Mouse (Mus musculus): ENCODE data around the gene Mucl1. TPM values are rescaled to one million over a fixed set of nuclear protein-coding genes. Genes with fewer than 3 reads are reported as not detected.
"Not testable (repeated sequence)": the region's sequence is repeated elsewhere in the genome, so short reads cannot be mapped to it uniquely, and the experiment has no call there.

Gene Mucl1
- not detected in 2 replicates for polyA plus RNA-seq (2015; fragmentation: Nextera tagmentation; extraction: Ambion mirVana)

DNA sequence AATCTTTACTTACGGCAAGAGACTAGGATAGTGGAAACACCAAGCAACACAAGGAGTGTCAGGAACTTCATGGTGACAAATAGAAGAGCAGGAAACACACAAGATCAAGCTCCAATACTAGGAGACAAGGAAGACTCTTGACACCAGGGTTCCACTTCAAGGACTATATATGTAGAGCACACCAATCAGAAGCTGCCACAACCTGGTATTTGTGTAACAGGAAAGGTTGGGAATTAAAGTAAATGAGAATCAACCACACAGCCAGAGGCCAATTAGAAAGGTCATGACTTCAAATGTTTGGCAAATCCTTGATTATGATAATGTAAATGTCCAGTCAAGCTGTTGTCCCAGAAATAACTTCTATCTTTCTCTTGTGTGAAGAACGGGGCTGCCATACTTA lies at the start of gene Mucl1:
TSS of gene Mucl1 (minus strand) at position 101 of the 400 bp plus-strand sequence.
- Histone ChIP-seq H3K4me3 (replicated peaks; ENCODE audit: low read length) (no peak within 1 kb of the TSS), H3K9me3 (replicated peaks; ENCODE audit: control insufficient read depth, low read length) (no peaks in the 10 kb centered on the region), H3K36me3 (ENCODE audit: control insufficient read depth, insufficient read depth, low read length) (no peaks in the 10 kb centered on the region), H3K27me3 (ENCODE audit: control insufficient read depth, insufficient read depth, low read length) (no peaks in the 10 kb centered on the region), H3K4me2 (ENCODE audit: low read depth, low read length) (no peak within 1 kb of the TSS), H3K4me1 (ENCODE audit: control insufficient read depth, insufficient read depth, low read length) (no peaks in the 10 kb centered on the region), H3K9ac (ENCODE audit: low read length) (no peak within 1 kb of the TSS), H3K27ac (ENCODE audit: low read length) (no peak within 1 kb of the TSS)
- no peak for ATAC-seq (ENCODE audit: insufficient read depth, low FRiP score)
- 86% methylated on average over 2 of the region's 2 CpGs for WGBS

DNA sequence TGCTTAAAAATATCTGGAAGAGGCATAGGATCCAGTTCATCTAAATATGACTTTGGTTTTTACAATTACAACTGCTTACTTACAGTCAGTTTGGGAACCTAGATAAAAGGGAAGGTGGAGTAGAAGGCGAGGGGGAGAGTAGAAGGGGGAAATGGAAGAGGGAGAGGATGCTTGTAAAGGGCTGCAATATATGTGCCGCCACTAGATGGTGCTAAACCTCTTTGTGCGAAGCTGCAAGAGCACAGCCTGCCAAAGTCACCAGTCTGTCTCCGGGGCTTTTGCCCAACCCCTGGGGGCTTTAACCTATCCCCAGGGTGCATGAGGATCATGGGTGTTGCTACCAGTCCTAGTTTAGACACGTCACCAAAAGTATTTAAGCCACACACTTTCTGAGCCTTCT lies 11.6 kb upstream of the Mucl1 start:
- H3K4me3 ChIP-seq (replicated peaks; ENCODE audit: low read length); H3K9ac ChIP-seq (ENCODE audit: low read length); H3K27me3 ChIP-seq (ENCODE audit: control insufficient read depth, insufficient read depth, low read length); H3K4me1 ChIP-seq (ENCODE audit: control insufficient read depth, insufficient read depth, low read length); ATAC-seq (ENCODE audit: insufficient read depth, low FRiP score); H3K36me3 ChIP-seq (ENCODE audit: control insufficient read depth, insufficient read depth, low read length); H3K27ac ChIP-seq (ENCODE audit: low read length); H3K9me3 ChIP-seq (replicated peaks; ENCODE audit: control insufficient read depth, low read length); H3K4me2 ChIP-seq (ENCODE audit: low read depth, low read length): not testable (repeated sequence)
- WGBS: 7% methylated on average over 5 of the region's 5 CpGs

DNA sequence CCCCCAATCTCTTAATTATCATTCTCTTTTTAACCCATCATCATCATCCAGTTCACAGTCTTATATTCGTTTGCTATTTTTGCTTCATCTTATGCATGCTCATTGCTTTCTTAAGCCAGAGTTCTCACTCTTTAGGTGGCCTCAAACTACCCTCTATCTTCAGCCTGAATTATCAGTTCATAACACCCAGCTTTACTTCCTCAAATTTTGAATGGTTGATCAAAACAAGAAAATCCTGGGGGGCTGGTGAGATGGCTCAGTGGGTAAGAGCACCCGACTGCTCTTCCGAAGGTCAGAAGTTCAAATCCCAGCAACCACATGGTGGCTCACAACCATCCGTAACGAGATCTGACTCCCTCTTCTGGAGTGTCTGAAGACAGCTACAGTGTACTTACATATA lies 38.4 kb downstream of the Mucl1 start:
- ATAC-seq (ENCODE audit: insufficient read depth, low FRiP score); H3K4me2 ChIP-seq (ENCODE audit: low read depth, low read length); H3K9me3 ChIP-seq (replicated peaks; ENCODE audit: control insufficient read depth, low read length); H3K4me3 ChIP-seq (replicated peaks; ENCODE audit: low read length); H3K36me3 ChIP-seq (ENCODE audit: control insufficient read depth, insufficient read depth, low read length); H3K27me3 ChIP-seq (ENCODE audit: control insufficient read depth, insufficient read depth, low read length); H3K27ac ChIP-seq (ENCODE audit: low read length); H3K9ac ChIP-seq (ENCODE audit: low read length); H3K4me1 ChIP-seq (ENCODE audit: control insufficient read depth, insufficient read depth, low read length): not testable (repeated sequence)
- 81% methylated on average over 3 of the region's 5 CpGs for WGBS

Other genes starting within 250 kb of the Mucl1 start
- 11.2 and 14.0 TPM in 2 replicates for gene Ppp1r1a, start 217.5 kb downstream of the Mucl1 start, polyA plus RNA-seq (2015; fragmentation: Nextera tagmentation; extraction: Ambion mirVana)
- not detected in 2 replicates for gene Glycam1, start 190.4 kb downstream of the Mucl1 start, polyA plus RNA-seq (2015; fragmentation: Nextera tagmentation; extraction: Ambion mirVana)
- not detected in 2 replicates for gene Mucl2, start 143.8 kb upstream of the Mucl1 start, polyA plus RNA-seq (2015; fragmentation: Nextera tagmentation; extraction: Ambion mirVana)

Data from stomach, embryonic 16.5 days (tissue).